ENCODE assay signal across 8 mouse cellular contexts in genomic region chr17:21963302-21963701, GRCm38 (mm10). TPM values are rescaled to one million over a fixed set of nuclear protein-coding genes. Genes with fewer than 3 reads are reported as not detected.
DNase-seq lines count a peak whose midpoint lies in the region; ATAC-seq and TF ChIP-seq lines count a peak whose summit lies in the region.

No protein-coding gene starts in this region.

- ATAC-seq in liver, embryonic 13.5 days (ENCODE audit: low read depth): no peak

- no peaks in the 10 kb centered on the region for H3K4me1 ChIP-seq in embryonic fibroblast, embryonic 13.5 days (ENCODE audit: control insufficient read depth, insufficient read depth, low read length)
- peaks cover 26% of the 10 kb centered on the region for H3K4me1 ChIP-seq in liver, embryonic 13.5 days (replicated peaks)

- TF ChIP-seq CTCF in embryonic fibroblast, embryonic 13.5 days (IDR thresholded peaks at IDR 0.05; ENCODE audit: borderline replicate concordance, insufficient read depth, low read length): no peak

- no peaks in the 10 kb centered on the region for H3K9me3 ChIP-seq in liver, embryonic 13.5 days (replicated peaks)

- peak overlapping the region; percentile 59 for H3K9ac ChIP-seq in liver, embryonic 13.5 days

- H3K36me3 ChIP-seq in liver, embryonic 13.5 days: 0 out of 2 replicates have a peak, but pooled peaks cover 3% of the 10 kb centered on the region

- peak overlapping the region; percentile 69 for H3K4me2 ChIP-seq in liver, embryonic 13.5 days

- peak overlapping the region; percentile 38 for H3K4me3 ChIP-seq in embryonic fibroblast, embryonic 13.5 days (ENCODE audit: insufficient read depth, low read length)
- H3K4me3 ChIP-seq in liver, embryonic 13.5 days (replicated peaks): peak overlapping the region; percentile 75

- H3K27ac ChIP-seq in embryonic fibroblast, embryonic 13.5 days (ENCODE audit: insufficient read depth, low read length): no peak overlapping the region
- H3K27ac ChIP-seq in liver, embryonic 13.5 days: no peak overlapping the region

- no peak for TF ChIP-seq POLR2A in embryonic fibroblast, embryonic 13.5 days (IDR thresholded peaks at IDR 0.05; ENCODE audit: low read depth, low read length)

- peak; percentile 14 for DNase-seq in cerebellum, adult 9-10 months
- DNase-seq in cerebellum, adult 9-11 months: no peak
- DNase-seq in 3T3-L1 (ENCODE audit: low read depth, low spot score): peak; percentile 39
- no peak for DNase-seq in liver, embryonic 13.5 days
- DNase-seq in adrenal gland, postnatal 25 days: no peak
- no peak for DNase-seq in gastrocnemius, postnatal 10 days
- no peak for DNase-seq in cerebellum, adult 18-20 months

- no peaks in the 10 kb centered on the region for H3K27me3 ChIP-seq in liver, embryonic 13.5 days

- WGBS in liver, embryonic 13.5 days (ENCODE audit: insufficient replicate concordance): 18% methylated on average over 4 of the region's 4 CpGs

RNA-seq across cellular contexts. Expression of gene Zfp943, which starts 0.9 kb away (rescaled TPM):
- polyA plus RNA-seq in embryonic fibroblast, embryonic 13.5 days (2011; ENCODE audit: insufficient read length, low read depth, missing spikeins): 11.7 and 18.2 TPM in 2 replicates
- polyA plus RNA-seq in liver, embryonic 13.5 days (2015; fragmentation: Nextera tagmentation; extraction: Ambion mirVana): 5.3 and 7.9 TPM in 2 replicates
- 12.5 and 14.4 TPM in 2 replicates for total RNA-seq in adrenal gland, postnatal 25 days (2021)
- total RNA-seq in gastrocnemius, postnatal 10 days (2021): 10 to 100 TPM; 13.6 to 14.1 TPM

RNA-seq across cellular contexts. Expression of gene Zfp942, which starts 1.0 kb away (rescaled TPM):
- 11.3 and 13.9 TPM in 2 replicates for polyA plus RNA-seq in embryonic fibroblast, embryonic 13.5 days (2011; ENCODE audit: insufficient read length, low read depth, missing spikeins)
- 8.8 and 11.9 TPM in 2 replicates for polyA plus RNA-seq in liver, embryonic 13.5 days (2015; fragmentation: Nextera tagmentation; extraction: Ambion mirVana)
- 11.2 and 11.7 TPM in 2 replicates for total RNA-seq in adrenal gland, postnatal 25 days (2021)
- total RNA-seq in gastrocnemius, postnatal 10 days (2021): 1 to 10 TPM; 4.8 to 7.1 TPM

RNA-seq across cellular contexts. Expression of gene Zfp995, which starts 53.6 kb away (rescaled TPM):
- polyA plus RNA-seq in embryonic fibroblast, embryonic 13.5 days (2011; ENCODE audit: insufficient read length, low read depth, missing spikeins): 11.4 and 12.6 TPM in 2 replicates
- polyA plus RNA-seq in liver, embryonic 13.5 days (2015; fragmentation: Nextera tagmentation; extraction: Ambion mirVana): 1.9 and 2.5 TPM in 2 replicates
- total RNA-seq in adrenal gland, postnatal 25 days (2021): 2.2 and 3.2 TPM in 2 replicates
- 1 to 10 TPM; 1.5 to 1.6 TPM for total RNA-seq in gastrocnemius, postnatal 10 days (2021)

Comparison
In these comparisons a context has a peak if more than half of its experiments do, and no peak if none do; other contexts are left out.
1. DNase-seq: peak in cerebellum, adult 9-10 months (single experiment) and 3T3-L1 (single experiment); none in cerebellum, adult 9-11 months (single experiment), liver, embryonic 13.5 days (single experiment), adrenal gland, postnatal 25 days (single experiment), gastrocnemius, postnatal 10 days (single experiment) and cerebellum, adult 18-20 months (0 of 2).